Mouse (Mus musculus) embryo, embryonic 9.5 days (tissue): Measurements from ENCODE around the gene Mkrn3.

Experiments
- DNase-seq: peaks from one replicate; pipeline ENCODE4 v3.0.0-alpha.2; 2017; ENCODE audit errors: extremely low spot score

The Mkrn3 gene

GRCm38 (mm10) chr7:62378529-62378928, 41.4 kb downstream of the Mkrn3 start:
- no peak for DNase-seq

GRCm38 (mm10) chr7:62377313-62377712, 42.6 kb downstream of the Mkrn3 start:
- DNase-seq, result no peak

DNA sequence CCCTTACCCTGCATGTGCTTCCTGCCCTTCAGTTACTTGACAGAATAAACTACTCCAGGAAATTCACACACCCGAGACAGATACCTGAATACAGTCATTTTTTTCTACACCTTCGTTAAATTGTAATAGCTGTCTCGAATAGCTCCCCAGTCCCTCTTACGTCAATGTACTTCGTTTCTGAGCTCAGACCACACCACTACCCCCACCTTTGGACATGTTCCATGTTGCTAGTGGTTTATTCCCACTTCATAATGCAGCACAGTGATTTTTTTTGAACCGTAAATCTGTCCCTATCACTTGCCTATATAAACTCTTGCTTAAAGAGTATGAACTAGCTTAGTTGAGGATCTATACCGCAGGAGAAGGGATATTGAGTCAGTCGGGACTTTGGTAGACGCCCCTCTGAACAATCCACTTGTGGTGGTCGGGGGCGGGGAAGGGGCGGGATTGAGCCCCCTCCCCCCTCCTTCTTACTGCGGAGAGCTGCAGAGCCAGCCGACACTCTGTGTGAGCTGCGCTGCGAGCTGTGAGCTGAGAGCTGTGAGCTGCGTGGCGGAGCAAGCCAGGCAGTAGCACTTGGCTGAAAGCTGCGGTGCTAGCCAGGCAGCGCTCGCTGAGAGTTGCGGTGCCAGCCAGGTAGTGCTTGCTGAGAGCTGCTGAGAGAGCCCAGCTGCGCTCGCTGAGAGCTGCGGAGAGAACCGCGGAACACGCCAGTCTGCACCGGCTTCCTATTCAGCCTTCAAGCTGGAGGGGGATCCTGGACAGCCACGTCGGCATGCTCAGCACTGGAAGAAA, 43.2 kb downstream of the Mkrn3 start, which contains the start of gene Magel2:
Gene Magel2, plus strand, starts transcription at position 501 of the 795 bp plus-strand sequence.
- peak; percentile 80 for DNase-seq

- DNase-seq, result peak; percentile 33
Measured at GRCm38 (mm10) chr7:62375658-62376057, 44.3 kb downstream of the Mkrn3 start.
